Mouse (Mus musculus): ENCODE measurements around the gene D630003M21Rik. TPM values are rescaled to one million over a fixed set of nuclear protein-coding genes. Genes with fewer than 3 reads are reported as not detected.

D630003M21Rik gene
- polyA plus RNA-seq, 1 experiment: 1.7 TPM

DNA sequence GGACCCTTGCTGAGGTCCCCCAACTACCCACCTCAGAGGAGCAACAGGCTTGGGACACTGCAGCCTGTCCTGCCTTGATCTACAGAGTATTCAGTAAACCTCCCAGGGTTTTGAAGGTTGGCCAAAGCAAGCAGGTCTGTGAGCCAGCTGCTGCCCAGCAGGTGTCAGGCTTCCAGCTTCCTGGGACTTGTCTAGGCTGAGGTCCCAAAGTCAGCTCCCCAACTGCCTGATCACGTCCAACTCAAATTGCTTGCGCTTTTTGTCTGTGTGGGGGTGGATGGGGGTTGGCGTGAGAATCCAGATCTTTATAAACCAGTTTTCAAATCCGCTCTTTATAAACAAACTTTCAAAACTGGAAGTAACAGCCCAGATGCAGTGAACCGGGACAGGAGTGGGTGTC is 3.7 kb downstream of the D630003M21Rik start:
- TF ChIP-seq CTCF (IDR thresholded peaks at IDR 0.05; ENCODE audit: extremely low read depth, insufficient read length, insufficient replicate concordance, low read depth, low read length) (peak; percentile 34; the same call in 1 of the 2 replicates), POLR2A (IDR thresholded peaks at IDR 0.05; ENCODE audit: low read depth, low read length) (no peak)
- no peak overlapping the region for H3K27ac ChIP-seq (ENCODE audit: insufficient read depth, low read depth, low read length)
- H3K4me1 ChIP-seq (ENCODE audit: control insufficient read depth, insufficient read depth, insufficient read length, low read length): peaks cover 2% of the 10 kb centered on the region
- 44% methylated on average over 5 of the region's 5 CpGs for WGBS
- H3K27me3 ChIP-seq (ENCODE audit: control insufficient read depth, insufficient read depth, low read length): peaks cover 4% of the 10 kb centered on the region; the same call in 1 of the 2 replicates
- no peak overlapping the region for H3K4me3 ChIP-seq (ENCODE audit: low read depth, low read length)
- no peaks in the 10 kb centered on the region for H3K36me3 ChIP-seq (ENCODE audit: control insufficient read depth, insufficient read depth, low read length)

DNA sequence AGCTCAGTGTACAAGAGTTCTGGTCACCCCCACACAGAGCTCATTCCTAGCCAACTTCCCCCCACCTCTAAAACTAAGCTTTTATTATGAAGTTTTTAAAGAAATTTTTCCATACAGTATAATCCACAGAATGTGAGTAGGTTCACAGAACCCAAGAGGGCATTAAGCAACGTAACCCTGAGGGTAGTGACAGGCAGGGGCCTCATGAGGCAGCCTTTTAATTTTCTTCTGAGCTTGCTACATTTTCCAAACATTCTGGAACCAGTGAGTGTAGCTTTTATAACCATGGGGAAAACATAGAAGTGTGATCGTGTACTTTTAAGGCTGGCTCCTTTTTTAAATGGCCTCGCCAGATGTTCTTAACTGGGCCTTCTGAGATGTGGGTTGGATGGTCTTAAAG is 5.5 kb downstream of the D630003M21Rik start:
- no peaks in the 10 kb centered on the region for H3K4me1 ChIP-seq (ENCODE audit: control insufficient read depth, insufficient read depth, insufficient read length, low read length)
- TF ChIP-seq CTCF (IDR thresholded peaks at IDR 0.05; ENCODE audit: extremely low read depth, insufficient read length, insufficient replicate concordance, low read depth, low read length): no peak
- no peak for TF ChIP-seq POLR2A (IDR thresholded peaks at IDR 0.05; ENCODE audit: low read depth, low read length)
- no peak overlapping the region for H3K4me3 ChIP-seq (ENCODE audit: low read depth, low read length)
- 78% methylated on average over 3 of the region's 3 CpGs for WGBS
- no peaks in the 10 kb centered on the region for H3K36me3 ChIP-seq (ENCODE audit: control insufficient read depth, insufficient read depth, low read length)
- H3K27ac ChIP-seq (ENCODE audit: insufficient read depth, low read depth, low read length): no peak overlapping the region
- H3K27me3 ChIP-seq (ENCODE audit: control insufficient read depth, insufficient read depth, low read length): no peaks in the 10 kb centered on the region

DNA sequence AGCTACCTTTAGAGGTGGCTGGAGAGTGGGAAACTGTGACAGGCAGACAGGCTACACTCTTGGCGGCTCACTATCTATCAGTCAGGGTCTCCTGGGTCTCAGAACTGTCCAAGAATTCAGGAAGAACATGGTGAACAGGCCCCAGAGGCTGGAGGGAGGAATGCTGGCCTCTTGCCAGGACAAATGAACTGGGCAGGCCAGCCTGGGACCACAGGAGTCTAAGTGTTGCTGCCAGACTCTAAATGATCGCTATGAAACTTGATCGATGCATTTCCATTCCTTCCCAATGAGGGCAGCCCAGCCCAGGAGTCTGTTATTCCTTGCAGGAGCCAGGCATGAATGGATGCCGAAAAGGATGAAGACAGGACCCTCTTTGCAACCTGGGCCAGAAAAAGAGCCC is 6.4 kb downstream of the D630003M21Rik start:
- Histone ChIP-seq H3K27ac (ENCODE audit: insufficient read depth, low read depth, low read length) (no peak overlapping the region), H3K36me3 (ENCODE audit: control insufficient read depth, insufficient read depth, low read length) (no peaks in the 10 kb centered on the region), H3K4me1 (ENCODE audit: control insufficient read depth, insufficient read depth, insufficient read length, low read length) (no peaks in the 10 kb centered on the region), H3K27me3 (ENCODE audit: control insufficient read depth, insufficient read depth, low read length) (no peaks in the 10 kb centered on the region), H3K4me3 (ENCODE audit: low read depth, low read length) (no peak overlapping the region)
- WGBS: 57% methylated on average over 4 of the region's 4 CpGs
- TF ChIP-seq POLR2A (IDR thresholded peaks at IDR 0.05; ENCODE audit: low read depth, low read length) (no peak), CTCF (IDR thresholded peaks at IDR 0.05; ENCODE audit: extremely low read depth, insufficient read length, insufficient replicate concordance, low read depth, low read length) (no peak)

DNA sequence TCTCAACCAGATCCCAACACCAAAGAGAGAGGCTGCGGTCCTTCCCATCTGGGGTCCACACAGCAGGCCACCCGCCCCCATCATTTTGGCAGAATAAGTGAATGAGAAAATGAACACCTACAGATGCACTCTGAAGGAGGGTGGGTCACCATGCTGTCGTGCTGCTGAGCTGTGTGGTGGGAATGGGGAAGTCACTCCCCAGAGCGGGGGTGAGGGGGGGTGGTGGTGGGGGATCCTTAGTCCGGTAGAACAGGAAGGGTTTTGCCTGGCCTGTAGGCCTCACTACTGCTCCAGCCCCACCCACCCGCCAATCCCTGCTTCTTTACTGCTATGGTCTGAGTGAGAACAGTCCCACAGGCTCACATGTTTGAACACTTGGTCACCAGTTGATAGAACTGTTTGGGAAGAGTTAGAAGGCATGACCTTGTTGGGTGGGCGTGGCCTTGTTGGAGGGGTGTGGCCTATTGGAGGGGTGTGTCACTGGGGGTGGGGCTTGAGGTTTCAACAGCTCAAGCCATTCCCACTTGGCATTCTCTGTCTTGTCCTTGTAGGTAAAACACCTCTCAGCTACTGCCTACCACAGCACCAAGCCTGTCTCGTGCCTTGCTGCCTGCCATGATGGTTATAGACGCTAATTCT is 7.5 kb downstream of the D630003M21Rik start:
- TF ChIP-seq CTCF (IDR thresholded peaks at IDR 0.05; ENCODE audit: extremely low read depth, insufficient read length, insufficient replicate concordance, low read depth, low read length) (no peak), POLR2A (IDR thresholded peaks at IDR 0.05; ENCODE audit: low read depth, low read length) (no peak)
- H3K27ac ChIP-seq (ENCODE audit: insufficient read depth, low read depth, low read length): no peak overlapping the region
- no peaks in the 10 kb centered on the region for H3K27me3 ChIP-seq (ENCODE audit: control insufficient read depth, insufficient read depth, low read length)
- H3K4me1 ChIP-seq (ENCODE audit: control insufficient read depth, insufficient read depth, insufficient read length, low read length): no peaks in the 10 kb centered on the region
- 87% methylated on average over 9 of the region's 9 CpGs for WGBS
- H3K36me3 ChIP-seq (ENCODE audit: control insufficient read depth, insufficient read depth, low read length): no peaks in the 10 kb centered on the region
- H3K4me3 ChIP-seq (ENCODE audit: low read depth, low read length): no peak overlapping the region

- Histone ChIP-seq H3K27me3 (ENCODE audit: control insufficient read depth, insufficient read depth, low read length) (no peaks in the 10 kb centered on the region), H3K4me3 (ENCODE audit: low read depth, low read length) (no peak overlapping the region), H3K36me3 (ENCODE audit: control insufficient read depth, insufficient read depth, low read length) (no peaks in the 10 kb centered on the region), H3K27ac (ENCODE audit: insufficient read depth, low read depth, low read length) (no peak overlapping the region), H3K4me1 (ENCODE audit: control insufficient read depth, insufficient read depth, insufficient read length, low read length) (no peaks in the 10 kb centered on the region)
- 91% methylated on average over 2 of the region's 2 CpGs for WGBS
- TF ChIP-seq CTCF (IDR thresholded peaks at IDR 0.05; ENCODE audit: extremely low read depth, insufficient read length, insufficient replicate concordance, low read depth, low read length): no peak
- no peak for TF ChIP-seq POLR2A (IDR thresholded peaks at IDR 0.05; ENCODE audit: low read depth, low read length)
Measured at GRCm38 (mm10) chr2:158219562-158219961, 9.5 kb downstream of the D630003M21Rik start.

- H3K4me1 ChIP-seq (ENCODE audit: control insufficient read depth, insufficient read depth, insufficient read length, low read length): no peaks in the 10 kb centered on the region
- H3K27ac ChIP-seq (ENCODE audit: insufficient read depth, low read depth, low read length): no peak overlapping the region
- no peak overlapping the region for H3K4me3 ChIP-seq (ENCODE audit: low read depth, low read length)
- no peaks in the 10 kb centered on the region for H3K36me3 ChIP-seq (ENCODE audit: control insufficient read depth, insufficient read depth, low read length)
- H3K27me3 ChIP-seq (ENCODE audit: control insufficient read depth, insufficient read depth, low read length): no peaks in the 10 kb centered on the region
- whole genome bisulfite sequencing: 87% methylated on average over 8 of the region's 8 CpGs
- TF ChIP-seq POLR2A (IDR thresholded peaks at IDR 0.05; ENCODE audit: low read depth, low read length): no peak
- TF ChIP-seq CTCF (IDR thresholded peaks at IDR 0.05; ENCODE audit: extremely low read depth, insufficient read length, insufficient replicate concordance, low read depth, low read length): no peak
Measured at GRCm38 (mm10) chr2:158216510-158216909, 12.5 kb downstream of the D630003M21Rik start.

DNA sequence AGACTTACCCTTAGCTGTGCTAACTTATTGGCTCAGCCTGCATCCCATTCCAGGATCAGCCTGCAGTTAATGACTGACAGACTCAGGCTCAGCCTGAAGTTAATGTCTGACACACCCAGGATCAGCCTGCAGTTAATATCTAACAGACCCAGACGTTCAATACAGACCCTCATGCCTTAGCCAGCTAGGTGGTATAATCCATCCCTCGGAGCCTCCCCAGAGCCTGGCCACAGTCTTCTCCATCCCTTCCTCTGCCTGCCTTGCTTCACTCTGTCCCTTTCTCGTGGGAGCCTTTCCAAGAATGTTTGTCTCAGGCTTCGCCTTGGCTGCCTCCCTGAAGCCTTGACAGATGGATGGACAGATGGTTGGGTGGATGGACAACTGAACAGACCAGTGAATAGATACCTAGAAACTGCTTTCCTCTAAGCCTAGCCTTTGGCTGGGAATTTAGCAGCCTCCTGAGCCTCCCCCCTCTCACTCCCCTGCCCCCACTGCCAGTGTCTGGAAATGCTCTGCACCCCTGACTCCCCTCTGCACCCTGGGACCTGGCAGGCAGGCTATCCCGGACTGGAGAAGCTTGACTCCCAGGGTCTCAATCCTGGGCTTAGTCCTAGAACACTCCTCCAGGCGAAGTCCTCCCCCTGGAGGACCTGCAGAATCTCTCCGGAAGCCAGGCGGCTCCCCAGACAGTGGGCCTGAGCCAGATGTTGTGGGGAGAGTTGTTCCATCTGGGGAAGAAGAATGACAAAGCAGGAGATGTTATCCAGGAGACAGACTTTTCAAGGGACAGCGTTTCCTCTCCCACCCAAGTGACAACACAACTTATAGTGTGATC is 13.5 kb downstream of the D630003M21Rik start:
- H3K27me3 ChIP-seq (ENCODE audit: control insufficient read depth, insufficient read depth, low read length): no peaks in the 10 kb centered on the region
- no peak overlapping the region for H3K4me3 ChIP-seq (ENCODE audit: low read depth, low read length)
- H3K27ac ChIP-seq (ENCODE audit: insufficient read depth, low read depth, low read length): no peak overlapping the region
- 53% methylated on average over 9 of the region's 9 CpGs for WGBS
- no peak for TF ChIP-seq POLR2A (IDR thresholded peaks at IDR 0.05; ENCODE audit: low read depth, low read length)
- no peak for TF ChIP-seq CTCF (IDR thresholded peaks at IDR 0.05; ENCODE audit: extremely low read depth, insufficient read length, insufficient replicate concordance, low read depth, low read length)
- no peaks in the 10 kb centered on the region for H3K36me3 ChIP-seq (ENCODE audit: control insufficient read depth, insufficient read depth, low read length)
- H3K4me1 ChIP-seq (ENCODE audit: control insufficient read depth, insufficient read depth, insufficient read length, low read length): no peaks in the 10 kb centered on the region

Data from small intestine, adult 2 months (tissue).